Mouse (Mus musculus) left cerebral cortex, adult 8-10 months (tissue): ENCODE measurements at regions not wholly inside any gene's neighbourhood (a gene's known extent, or its start where the extent isn't known, plus 50 kb on each side); places are given as distances from the start of the nearest gene placed in this dataset.

Experiments used
- DNase-seq, 2 experiments: peaks; one replicate each; pipeline ENCODE4 v3.0.0; 2022; ENCODE audit warnings: low spot score in 2 of 2

DNA sequence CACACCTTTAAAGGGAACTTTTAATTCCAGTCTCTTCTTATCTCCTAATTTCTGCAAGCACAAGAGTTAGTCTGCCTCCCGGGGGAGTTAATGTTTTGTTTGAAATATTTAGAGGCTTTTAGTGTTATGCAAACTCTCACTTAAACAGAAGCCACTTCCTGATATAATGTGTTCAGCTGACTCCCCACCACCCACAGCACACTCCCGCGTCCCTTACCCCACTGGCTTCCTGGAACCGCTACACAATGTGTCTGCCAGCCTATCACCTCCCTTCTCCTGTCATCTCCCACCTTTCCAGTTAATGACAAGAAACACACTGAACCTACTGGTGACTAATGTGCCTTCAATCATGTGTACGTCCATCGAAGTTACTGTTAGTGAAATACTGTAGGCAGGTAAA lies 276.5 kb downstream of the Rps29 start:
- no peak for DNase-seq

DNA sequence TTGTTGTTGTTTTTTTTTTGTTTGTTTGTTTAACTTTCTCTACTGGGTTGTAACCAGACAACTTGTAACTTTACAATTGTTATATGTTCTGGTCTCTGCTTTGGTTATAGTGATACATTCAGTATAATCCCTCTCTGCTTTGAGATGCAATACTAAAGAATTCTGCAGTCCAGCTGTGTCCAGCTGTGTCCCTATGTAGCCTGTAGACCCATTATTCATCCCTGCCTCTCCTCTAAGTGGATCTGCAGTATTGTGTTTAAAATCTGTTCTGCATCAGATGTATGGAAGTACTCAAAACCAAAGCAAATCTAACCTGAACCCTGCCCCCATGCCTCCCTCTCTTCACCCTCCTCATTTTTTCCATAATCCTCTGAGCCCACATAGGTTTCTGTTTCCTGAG lies 279.6 kb downstream of the Rps29 start:
- DNase-seq = no peak

DNA sequence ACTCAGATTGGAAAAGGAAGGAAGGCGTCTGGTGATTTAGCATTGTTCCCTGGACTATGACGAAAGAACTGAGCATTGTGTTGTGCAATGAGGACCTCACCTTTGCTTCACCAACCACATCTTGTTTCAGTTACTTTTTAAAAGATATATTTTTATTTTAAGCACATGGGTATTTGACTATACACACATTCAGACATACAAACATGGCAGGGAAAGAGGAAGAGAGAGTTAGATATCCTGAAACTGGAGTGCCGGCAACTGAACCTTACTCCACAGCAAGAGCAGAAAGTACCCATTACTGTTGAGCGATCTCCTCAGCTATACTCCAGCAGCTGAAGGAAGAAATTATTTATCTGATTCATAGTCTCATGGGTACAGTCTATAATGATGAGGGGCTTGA lies 287.7 kb downstream of the Rps29 start:
- DNase-seq = no peak

DNA sequence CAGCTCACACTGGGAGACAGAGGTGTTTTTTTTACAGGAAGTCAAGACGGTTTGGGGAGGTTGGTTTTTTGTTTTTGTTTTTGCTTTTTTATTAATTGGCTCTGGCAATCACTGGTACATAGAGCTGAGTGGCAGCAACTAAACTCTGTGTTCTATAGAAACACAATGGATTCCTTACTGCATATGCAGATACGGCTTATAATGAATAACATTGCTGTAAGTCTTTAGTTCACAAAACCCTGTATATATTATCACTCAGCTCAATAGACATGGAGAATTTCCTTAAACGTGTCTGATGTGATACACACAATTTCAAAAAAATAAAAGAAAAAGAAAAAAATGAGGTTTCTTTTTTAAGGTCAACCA lies 296.0 kb downstream of the Rps29 start:
- no peak for DNase-seq

DNA sequence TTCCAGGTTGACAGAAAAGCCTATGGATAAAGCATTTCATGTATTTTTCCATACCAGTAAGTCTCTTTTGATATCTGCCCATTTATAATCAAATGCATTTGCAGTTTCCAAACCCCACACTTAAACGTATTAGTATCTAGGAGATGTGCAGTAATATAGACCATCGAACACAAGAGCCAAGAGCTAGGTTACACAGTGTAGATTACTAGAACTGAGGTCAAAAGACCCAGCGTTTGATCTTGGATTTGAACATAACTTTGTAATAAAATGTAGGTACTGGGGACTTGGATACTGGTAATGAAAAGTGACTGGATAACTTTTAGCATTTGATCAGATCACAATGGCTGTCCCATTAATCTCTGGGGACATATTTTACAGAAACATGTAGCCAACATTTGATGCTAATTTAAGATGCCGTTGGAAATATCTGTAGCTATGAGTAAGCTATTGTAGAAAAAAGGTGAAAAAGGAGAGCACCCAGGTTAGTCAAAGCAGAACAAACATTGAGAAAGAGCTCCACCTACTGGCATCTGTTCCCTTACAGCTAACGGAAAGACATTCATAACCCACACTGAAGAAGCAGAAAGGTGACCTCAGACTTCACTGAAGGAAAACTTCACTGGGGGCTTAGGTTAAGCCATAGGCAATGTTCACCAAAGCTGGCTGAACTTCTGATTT lies 296.5 kb downstream of the Rps29 start:
- no peak for DNase-seq

DNA sequence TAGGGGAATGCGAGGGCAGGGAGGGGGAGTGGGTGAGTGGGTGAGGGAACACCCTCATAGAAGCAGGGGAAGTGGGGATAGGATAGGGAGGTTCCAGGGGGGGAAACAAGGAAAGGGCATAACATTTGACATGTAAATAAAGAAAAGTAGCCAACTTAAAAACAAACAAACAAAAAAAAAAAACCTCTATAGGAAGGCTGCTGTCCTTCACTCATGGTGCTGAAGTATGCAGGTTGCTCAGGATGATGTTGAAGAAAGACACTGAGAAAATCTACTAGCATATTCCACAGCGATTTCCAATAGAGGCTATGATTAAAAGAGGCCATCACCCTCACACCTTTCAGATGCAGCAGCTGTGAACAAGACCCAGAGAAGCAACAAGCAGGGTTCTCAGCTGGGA lies 298.7 kb downstream of the Rps29 start:
- DNase-seq = no peak

DNA sequence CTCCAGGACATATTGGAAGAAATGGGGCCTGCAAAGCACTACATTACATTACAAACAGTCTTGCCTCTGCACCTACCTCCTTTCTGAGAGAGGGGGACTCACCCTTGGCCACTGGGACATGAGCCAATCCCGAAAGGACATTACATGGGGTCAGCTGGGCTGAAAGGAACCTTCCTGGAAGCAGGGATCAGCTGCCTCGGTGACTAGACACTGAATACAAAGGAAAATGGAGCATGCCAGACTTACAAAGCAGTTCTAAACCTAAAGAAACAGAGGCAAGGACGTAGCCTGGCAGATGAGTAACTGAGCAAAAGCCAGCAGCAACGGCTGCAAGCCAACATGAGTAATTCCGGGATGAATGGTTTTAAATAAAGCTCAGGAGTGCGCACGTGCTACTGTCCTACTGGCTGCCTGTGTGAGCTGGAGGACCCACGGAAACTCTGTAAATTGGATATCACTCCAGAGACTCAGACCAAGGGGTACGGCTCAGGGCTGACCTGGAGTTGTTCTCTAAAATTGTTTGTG lies 309.3 kb downstream of the Rps29 start:
- no peak for DNase-seq

DNA sequence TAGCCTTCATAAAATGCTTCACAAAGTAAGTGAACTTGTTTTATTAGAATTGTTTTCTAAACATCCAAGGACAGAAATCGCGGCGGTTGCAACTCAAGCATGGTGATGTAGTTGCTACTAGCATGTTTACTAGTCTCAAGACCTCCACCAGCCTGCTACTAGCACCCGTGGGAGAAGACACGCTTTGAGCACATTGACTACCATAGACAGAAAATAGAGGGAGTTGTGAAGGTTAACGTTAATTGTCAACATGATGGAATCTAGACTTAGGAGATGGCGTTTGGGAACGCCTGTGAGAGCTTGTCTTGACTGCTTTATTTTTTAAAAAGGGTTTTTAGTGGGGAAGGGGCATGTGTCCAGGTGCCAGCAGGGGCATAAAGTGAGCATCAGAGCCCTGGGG lies 318.2 kb downstream of the Rps29 start:
- no peak for DNase-seq

DNA sequence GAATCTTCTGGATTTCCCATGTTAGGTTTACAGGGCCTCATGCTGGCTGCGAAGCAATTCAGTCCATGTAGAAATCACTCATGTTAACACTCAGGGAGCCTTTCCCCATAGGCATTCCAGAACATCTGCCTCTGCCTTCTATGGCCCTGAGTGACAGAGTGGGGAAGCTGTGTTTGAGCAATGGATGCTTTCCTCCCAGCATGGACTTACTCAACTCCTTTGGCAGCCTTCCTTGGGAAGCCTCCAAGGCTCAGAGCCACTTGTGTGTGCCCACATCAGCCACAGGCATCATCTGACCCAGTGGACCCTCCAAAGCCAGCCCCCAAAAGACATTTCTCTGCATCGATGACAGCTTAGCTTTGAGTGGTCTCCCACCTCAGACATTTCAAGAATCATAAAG lies 318.8 kb downstream of the Rps29 start:
- DNase-seq = no peak

DNA sequence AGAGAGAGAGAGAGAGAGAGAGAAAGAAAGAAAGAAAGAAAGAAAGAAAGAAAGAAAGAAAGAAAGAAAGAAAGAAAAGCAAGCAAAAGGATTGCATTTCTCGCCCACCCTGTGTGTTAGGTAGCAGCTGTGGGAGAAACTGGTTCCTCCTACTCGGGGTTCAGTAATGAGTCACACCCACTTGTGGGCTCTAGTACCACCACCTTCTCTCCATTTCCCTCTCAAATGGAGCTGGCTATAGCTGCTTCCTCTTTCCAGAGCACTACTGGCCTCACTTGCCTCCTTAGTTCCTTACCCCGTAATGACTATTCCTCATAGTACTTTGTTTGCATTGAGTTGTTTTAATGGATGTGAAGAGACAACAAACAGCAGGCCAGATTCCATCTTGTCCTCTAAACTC lies 323.0 kb downstream of the Rps29 start:
- no peak for DNase-seq

DNA sequence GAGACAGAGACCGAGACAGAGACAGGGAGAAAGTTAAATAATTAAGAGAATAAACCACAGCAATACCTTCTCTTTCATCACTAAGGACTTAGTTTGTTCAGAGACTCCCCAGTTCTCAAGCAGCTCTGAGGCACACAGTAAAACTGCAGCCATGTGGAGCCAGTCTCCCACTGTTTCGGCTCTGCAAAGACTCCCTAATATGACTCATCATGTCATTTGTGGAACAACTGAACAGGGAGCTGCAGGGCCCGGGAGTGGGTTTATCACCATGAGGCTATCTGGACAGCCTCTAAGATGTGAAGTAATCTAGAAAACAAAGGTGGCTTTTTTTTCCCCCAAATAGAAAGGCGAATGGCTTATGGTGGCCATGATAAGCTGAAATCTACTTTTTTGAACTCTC lies 325.1 kb downstream of the Rps29 start:
- no peak for DNase-seq

DNA sequence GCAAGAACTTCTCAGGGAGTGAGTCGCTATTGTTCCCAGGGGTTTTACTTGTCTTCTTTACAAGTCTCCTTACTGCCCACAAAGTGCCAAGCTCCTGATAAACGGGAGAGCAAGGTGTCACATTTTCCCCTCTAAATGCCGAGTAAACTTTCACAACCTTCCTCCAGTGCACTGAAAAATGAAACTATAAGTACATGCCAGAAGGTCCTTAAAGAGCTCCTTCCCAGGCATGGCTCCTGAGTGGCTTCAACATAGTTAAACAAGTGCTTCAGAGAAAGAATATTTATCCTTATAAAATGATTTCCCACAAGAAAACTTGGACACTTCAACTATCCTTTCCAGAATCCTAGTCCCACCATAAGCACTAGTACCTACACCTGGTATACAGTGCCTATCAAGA lies 329.6 kb downstream of the Rps29 start:
- no peak for DNase-seq

DNA sequence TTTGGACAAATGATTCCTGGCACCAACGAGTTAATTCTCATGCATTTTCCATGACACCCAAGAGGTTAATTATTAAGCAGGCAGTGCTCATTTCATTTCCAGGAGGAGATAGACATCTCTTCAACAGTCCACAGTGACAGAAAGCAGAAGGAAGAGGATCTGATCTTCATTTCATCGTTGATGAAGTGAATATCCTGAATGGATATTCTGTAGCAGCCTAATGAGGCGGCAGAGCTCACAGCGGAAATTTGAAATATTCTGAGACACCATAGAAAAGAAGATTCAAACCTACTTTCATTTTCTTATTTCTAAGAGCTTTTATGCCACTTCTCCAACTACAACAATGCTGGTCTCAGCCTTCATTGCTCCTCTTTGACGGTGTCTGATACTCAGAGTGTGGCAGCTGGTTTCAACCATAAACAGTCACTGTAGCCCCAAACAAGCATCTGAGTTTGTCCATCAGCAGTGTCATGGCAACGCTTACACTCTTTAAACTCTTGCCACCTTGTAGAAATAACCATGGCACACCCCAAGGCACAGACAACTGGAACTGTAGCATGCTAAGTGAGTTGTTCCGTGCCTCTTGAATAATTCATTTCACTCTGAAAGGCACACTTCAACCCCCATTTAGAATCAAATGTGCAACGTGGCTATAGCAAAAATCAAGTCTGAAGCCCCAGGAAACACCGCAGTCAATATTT lies 331.3 kb downstream of the Rps29 start:
- DNase-seq = no peak

DNA sequence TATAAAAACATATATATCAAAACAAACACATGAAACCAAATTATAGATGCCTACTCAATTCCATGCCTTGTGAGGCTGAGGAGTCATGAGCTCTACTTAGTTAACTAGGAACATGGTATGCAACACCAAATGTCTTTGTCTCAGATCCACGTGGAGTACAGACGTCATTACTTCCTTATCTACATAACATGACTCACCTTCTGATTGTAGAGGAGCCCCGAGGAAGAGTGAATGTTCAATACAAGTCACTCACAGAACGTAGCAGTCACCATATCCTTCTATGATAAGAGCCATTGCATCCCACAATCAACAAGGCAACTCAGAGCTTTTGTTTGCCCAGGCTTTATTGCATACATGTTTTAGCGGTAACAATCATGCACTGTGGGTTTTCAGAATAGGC lies 364.6 kb downstream of the Rps29 start:
- no peak for DNase-seq

DNA sequence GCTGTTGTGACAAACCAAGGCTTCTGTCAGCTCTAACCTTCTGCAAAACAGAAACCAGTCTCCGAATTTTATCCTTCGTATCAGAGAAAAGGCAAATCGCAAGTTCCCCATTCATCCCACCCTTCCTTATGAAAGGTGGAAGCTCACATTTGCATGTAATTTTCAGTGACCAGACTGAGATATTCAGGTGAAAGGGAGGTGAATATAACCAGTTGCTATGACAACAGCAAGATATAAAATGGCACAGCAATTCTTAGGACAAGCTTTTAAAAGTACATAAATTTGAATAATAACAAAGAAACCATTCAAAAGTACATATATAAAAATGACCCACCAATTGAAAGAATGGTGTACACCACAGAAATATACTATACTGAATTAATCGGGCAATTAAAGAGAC lies 375.4 kb downstream of the Rps29 start:
- DNase-seq = no peak

DNA sequence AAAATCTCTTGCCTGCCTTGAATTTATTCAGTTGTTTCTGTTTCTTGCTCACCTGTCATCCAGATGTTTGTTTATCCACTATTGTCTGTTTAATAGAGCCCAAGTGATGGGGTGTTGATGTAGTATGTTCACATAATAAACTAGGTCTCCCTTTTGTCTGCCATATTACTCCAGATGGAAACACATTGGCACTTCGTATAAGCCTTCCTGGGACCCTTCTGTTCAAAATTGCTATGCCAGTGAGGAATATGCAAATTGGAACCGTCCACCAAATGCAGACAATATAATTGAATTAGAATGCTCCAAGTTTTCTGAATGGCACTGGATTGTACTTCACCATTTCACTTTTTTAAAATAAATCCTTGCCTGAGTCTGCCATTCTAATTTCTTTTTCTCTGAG lies 383.5 kb downstream of the Rps29 start:
- DNase-seq = no peak

DNA sequence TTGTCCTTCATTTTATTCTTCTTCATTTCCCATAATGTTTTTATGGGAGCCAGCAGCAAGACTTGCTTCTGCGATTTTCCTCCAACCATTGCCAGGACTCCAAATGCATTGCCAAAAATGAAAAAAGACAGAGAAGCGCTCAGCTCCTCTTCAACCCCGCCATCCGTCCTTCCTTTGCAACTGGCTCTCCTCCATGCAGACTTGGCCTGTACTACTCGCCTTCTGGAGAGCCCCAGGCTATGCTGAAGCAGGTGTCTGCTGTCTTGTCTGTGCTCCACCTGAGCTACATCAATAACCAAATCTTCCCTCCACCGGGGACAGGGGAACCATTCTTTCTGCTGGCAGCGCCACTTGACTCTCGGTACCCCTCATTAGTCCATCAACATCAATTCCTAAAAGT lies 384.2 kb downstream of the Rps29 start:
- DNase-seq = no peak

DNA sequence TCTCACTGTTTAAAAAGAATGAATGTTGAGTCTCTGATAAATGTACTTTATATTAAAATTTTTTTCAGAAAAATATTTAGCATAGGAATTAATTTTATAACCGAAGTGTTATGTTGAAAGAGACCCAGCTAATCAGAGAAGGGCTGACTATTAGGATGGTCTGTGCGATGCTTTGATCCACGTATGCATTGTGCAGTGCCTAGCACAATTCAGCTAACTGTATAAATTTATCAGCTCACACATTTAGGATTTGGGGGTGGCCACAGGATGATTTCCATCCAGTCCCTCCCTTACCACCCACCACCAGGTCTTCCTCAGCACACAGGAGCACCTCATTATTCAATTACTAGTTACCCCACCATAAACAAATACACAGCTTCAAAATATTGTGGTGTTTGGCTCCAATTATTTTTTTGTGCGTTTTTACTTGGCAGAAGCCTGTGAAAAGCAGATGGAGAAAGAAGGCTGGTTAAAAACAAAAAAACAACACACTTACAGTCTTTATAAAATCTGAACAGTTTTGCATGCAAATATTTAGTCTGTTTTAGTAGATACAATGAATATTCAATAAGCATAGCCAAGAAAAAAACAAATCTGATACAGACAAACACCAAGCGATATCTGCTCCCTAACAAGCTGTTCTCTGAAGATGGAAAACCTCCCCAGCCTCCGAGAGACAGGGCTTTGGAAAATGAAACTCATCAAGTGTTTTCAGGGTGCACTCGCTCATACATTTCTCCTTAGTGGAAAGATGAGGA lies 400.5 kb downstream of the Rps29 start:
- no peak for DNase-seq

DNA sequence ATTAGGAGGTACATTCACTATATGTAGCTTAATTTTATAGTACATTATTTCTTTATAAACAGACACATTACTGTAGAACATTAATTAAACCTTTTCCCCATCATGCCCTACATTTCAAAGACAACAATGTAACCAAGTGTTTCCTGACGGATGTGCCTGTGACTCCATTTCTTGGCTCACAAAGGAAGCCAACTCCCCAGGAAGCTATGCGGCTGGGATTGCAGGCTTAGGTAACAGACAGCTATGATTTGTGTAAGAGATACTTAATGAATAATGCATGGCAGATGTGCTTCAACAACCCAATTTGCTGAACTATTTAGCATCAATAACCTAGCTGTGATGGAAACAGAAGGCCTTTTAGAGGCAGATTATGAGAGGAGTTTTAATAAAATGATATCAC lies 430.1 kb downstream of the Rps29 start:
- no peak for DNase-seq

DNA sequence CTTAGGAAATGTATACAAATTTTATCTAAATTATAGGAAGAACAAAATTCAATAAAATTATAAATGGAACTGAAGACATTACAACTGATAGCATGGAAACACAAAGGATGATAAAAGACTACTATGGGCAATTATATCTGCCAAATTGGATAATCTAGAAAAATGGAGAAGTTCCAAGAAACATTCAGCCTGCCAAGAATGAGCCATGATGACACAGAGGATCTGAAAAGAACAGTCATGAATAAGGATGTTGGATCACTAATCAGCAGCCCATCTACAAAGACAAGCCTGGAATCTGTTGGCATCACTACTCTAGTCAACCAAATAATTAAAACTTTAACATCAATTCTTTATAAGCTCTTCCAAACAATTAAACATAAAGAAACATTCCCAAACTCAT lies 440.0 kb downstream of the Rps29 start:
- DNase-seq = no peak

DNA sequence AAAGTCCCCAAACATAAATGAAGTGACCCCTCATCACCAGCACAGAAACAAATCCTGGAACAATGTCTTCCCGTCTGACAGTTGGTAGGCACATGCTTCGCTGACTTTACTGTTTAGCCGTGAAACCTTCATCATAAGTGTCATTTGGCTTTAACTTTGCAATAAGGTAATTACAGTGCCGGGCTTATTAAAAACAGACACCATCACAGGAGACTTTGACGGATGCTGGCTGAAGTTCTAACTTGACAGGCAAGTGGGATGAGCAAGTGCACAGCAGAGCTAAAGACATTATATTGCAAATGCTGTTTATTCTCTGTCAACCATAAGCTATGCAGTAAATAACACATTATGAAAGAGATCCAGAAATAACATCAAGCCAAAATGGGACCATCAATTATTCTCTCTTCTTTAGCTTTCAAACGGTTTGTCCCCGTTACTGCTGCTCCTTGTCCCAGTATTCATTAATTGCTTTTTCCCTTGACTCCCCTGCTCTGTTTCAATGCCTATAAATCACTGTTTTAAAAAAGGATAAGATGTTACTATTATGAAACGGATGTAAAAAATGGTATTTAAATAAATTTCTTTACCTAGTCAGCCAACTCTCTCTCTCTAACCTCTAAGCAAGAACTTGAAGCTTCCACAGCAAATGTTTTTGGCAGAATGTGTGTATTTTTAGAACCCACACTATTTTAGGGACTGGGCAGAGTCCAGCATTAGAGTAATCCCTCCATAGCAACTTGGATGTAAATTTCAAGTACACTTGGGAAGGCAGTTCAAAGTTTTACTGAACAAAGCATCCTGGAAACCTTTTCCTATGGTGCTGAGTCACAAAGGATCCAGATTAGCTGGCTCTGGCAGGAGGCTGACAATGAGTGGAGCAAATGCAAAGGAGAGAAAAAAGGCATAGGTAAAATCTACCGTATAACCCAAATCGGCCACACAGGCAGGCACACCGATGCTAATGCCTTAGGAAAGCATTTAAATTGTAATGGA lies 464.4 kb downstream of the Rps29 start:
- DNase-seq = no peak
